Mouse (Mus musculus): ENCODE data around the gene Gm8857.
"Not testable (repeated sequence)": the region's sequence is repeated elsewhere in the genome, so short reads cannot be mapped to it uniquely, and the experiment has no call there.

Gm8857 gene

GRCm38 (mm10) chr5:10947505-10947904 is at the start of gene Gm8857, which contains the start of gene Gm8871:
Gene Gm8857, plus strand, starts transcription at chr5:10947807.
Gene Gm8871, plus strand, starts transcription at chr5:10947805.
- DNase-seq (ENCODE audit: low read depth) = not testable (repeated sequence)

GRCm38 (mm10) chr5:10953512-10953911 is 5.9 kb downstream of the Gm8857 start:
- DNase-seq (ENCODE audit: low read depth) = not testable (repeated sequence)

- DNase-seq (ENCODE audit: low read depth) = not testable (repeated sequence)
Observed at GRCm38 (mm10) chr5:10958057-10958456, 10.4 kb downstream of the Gm8857 start.

Data from 416B (cell line).